In genomic region chr12:55824027-55824426, GRCm38 (mm10) we compare ENCODE assay signal across 29 mouse cellular contexts. TPM values are rescaled to one million over a fixed set of nuclear protein-coding genes. Genes with fewer than 3 reads are reported as not detected.
DNase-seq lines count a peak whose midpoint lies in the region; ATAC-seq and TF ChIP-seq lines count a peak whose summit lies in the region.
"Had no signal": no experiment of that assay in that cellular context is flagged by ENCODE, and none has a peak within 500 bp of the region (broad histone marks: within the 10 kb centered on the region; RNA-seq: fewer than 3 reads in every experiment).

No protein-coding gene starts in this region.

- no peak for ATAC-seq in lung, postnatal 0 days
- ATAC-seq in granulocyte monocyte progenitor cell, adult 5-6 weeks (replicated peaks; ENCODE audit: poor library complexity, severe bottlenecking), result peak; percentile 71
- ATAC-seq in hindbrain, embryonic 11.5 days (ENCODE audit: low FRiP score), result no peak
- ATAC-seq: forebrain, embryonic 13.5 days; forebrain, embryonic 16.5 days; Patski had no signal

- H3K36me3 ChIP-seq in lung, postnatal 0 days (ENCODE audit: insufficient read depth, low read length), result no peaks in the 10 kb centered on the region
- H3K36me3 ChIP-seq in hindbrain, embryonic 11.5 days (ENCODE audit: control insufficient read depth, insufficient read depth, low read length), result no peaks in the 10 kb centered on the region
- H3K36me3 ChIP-seq: forebrain, embryonic 10.5 days; G1E; heart, embryonic 10.5 days; heart, embryonic 13.5 days; hindbrain, embryonic 12.5 days; hindbrain, embryonic 15.5 days had no signal

- H3K9me3 ChIP-seq in lung, postnatal 0 days (ENCODE audit: low read length), result no peaks in the 10 kb centered on the region
- H3K9me3 ChIP-seq in hindbrain, embryonic 11.5 days (ENCODE audit: control insufficient read depth, low read length), result no peaks in the 10 kb centered on the region
- H3K9me3 ChIP-seq: forebrain, embryonic 10.5 days; heart, embryonic 10.5 days; heart, embryonic 13.5 days; hindbrain, embryonic 12.5 days; hindbrain, embryonic 15.5 days had no signal

- TF ChIP-seq CTCF in lung, postnatal 0 days (IDR thresholded peaks at IDR 0.05), result no peak

- no peak overlapping the region for H3K27ac ChIP-seq in lung, postnatal 0 days (ENCODE audit: low read length)
- H3K27ac ChIP-seq in hindbrain, embryonic 11.5 days (ENCODE audit: low read depth, low read length), result no peak overlapping the region
- H3K27ac ChIP-seq: forebrain, embryonic 10.5 days; forebrain, embryonic 13.5 days; gastrocnemius, adult 2 months; heart, adult 2 months; heart, embryonic 10.5 days; heart, embryonic 13.5 days; hindbrain, embryonic 12.5 days; hindbrain, embryonic 15.5 days had no signal

- H3K4me3 ChIP-seq in lung, postnatal 0 days (ENCODE audit: low read depth, low read length), result no peak overlapping the region
- H3K4me3 ChIP-seq in hindbrain, embryonic 11.5 days (ENCODE audit: low read depth, low read length), result no peak overlapping the region
- H3K4me3 ChIP-seq: forebrain, embryonic 10.5 days; forebrain, embryonic 13.5 days; gastrocnemius, adult 2 months; heart, adult 2 months; heart, embryonic 10.5 days; heart, embryonic 13.5 days; hindbrain, embryonic 12.5 days; hindbrain, embryonic 15.5 days had no signal

- no peak overlapping the region for H3K4me2 ChIP-seq in lung, postnatal 0 days (replicated peaks; ENCODE audit: low read depth, low read length)
- no peak overlapping the region for H3K4me2 ChIP-seq in hindbrain, embryonic 11.5 days (replicated peaks; ENCODE audit: low read depth, low read length)
- H3K4me2 ChIP-seq: forebrain, embryonic 13.5 days; heart, embryonic 13.5 days; hindbrain, embryonic 12.5 days; hindbrain, embryonic 15.5 days had no signal

- 69% methylated on average over 6 of the region's 6 CpGs for WGBS in lung, postnatal 0 days
- 88% methylated on average over 6 of the region's 6 CpGs for WGBS in hindbrain, embryonic 11.5 days

- H3K27me3 ChIP-seq in lung, postnatal 0 days (replicated peaks; ENCODE audit: insufficient read depth, low read length), result no peaks in the 10 kb centered on the region
- H3K27me3 ChIP-seq in hindbrain, embryonic 11.5 days (ENCODE audit: control insufficient read depth, insufficient read depth, low read length), result no peaks in the 10 kb centered on the region
- H3K27me3 ChIP-seq: CH12.LX; forebrain, embryonic 13.5 days; heart, embryonic 13.5 days; hindbrain, embryonic 12.5 days; hindbrain, embryonic 15.5 days; Patski had no signal

- no peak for TF ChIP-seq EP300 in lung, postnatal 0 days (IDR thresholded peaks at IDR 0.05)

- peaks cover 2% of the 10 kb centered on the region; the same call in 1 of the 2 replicates for H3K4me1 ChIP-seq in lung, postnatal 0 days (ENCODE audit: insufficient read depth, low read depth, low read length)
- H3K4me1 ChIP-seq in hindbrain, embryonic 11.5 days (replicated peaks; ENCODE audit: control insufficient read depth, insufficient read depth, low read length), result no peaks in the 10 kb centered on the region
- H3K4me1 ChIP-seq: heart, embryonic 10.5 days had no signal

- no peak overlapping the region for H3K9ac ChIP-seq in lung, postnatal 0 days (replicated peaks; ENCODE audit: low read depth)
- no peak overlapping the region for H3K9ac ChIP-seq in hindbrain, embryonic 11.5 days (ENCODE audit: low read depth, low read length)
- H3K9ac ChIP-seq: forebrain, embryonic 13.5 days; heart, embryonic 13.5 days; hindbrain, embryonic 12.5 days; hindbrain, embryonic 15.5 days had no signal

- DNase-seq in lung, postnatal 0 days (ENCODE audit: low spot score), result peak; percentile 41
- DNase-seq in lung, adult 18-20 months, result no peak
- DNase-seq in monocyte, adult 2 months (ENCODE audit: low read depth in 1 of 2, low spot score in 2 of 2), result peak; percentile 14 to 36
- no peak for DNase-seq in hindbrain, embryonic 11.5 days (ENCODE audit: low spot score)
- no peak for DNase-seq in right cerebral cortex, postnatal 10 days (ENCODE audit: low spot score in 2 of 2)
- no peak for DNase-seq in kidney, postnatal 25 days
- DNase-seq: adrenal gland, adult 2 months; adrenal gland, postnatal 14 days; B cell, adult 2 months; cerebellum, adult 11 months; cerebellum, adult 2 months; cerebellum, adult 9-11 months; cerebellum, postnatal 36 days; gastrocnemius, adult 2 months; gastrocnemius, postnatal 14 days; heart, adult 2 months; heart, postnatal 14 days; heart, postnatal 4 days had no signal

RNA-seq across cellular contexts. Expression of gene Ralgapa1, which starts 3.1 kb away (rescaled TPM):
- 10.9 and 13.3 TPM in 2 replicates for polyA plus RNA-seq in lung, postnatal 0 days (2015; fragmentation: Nextera tagmentation; extraction: Ambion mirVana)
- 34.2 and 49.7 TPM in 2 replicates for total RNA-seq in granulocyte monocyte progenitor cell, adult 5-6 weeks (2014; fragmentation: Nextera tagmentation)
- total RNA-seq in granulocyte monocyte progenitor cell, adult 5-6 weeks (2017), result 30.9 and 36.7 TPM in 2 replicates
- 20.7 and 25.7 TPM in 2 replicates for polyA plus RNA-seq in hindbrain, embryonic 11.5 days (2014; fragmentation: Nextera tagmentation; extraction: Ambion mirVana)

RNA-seq across cellular contexts. Expression of gene Brms1l, which starts 12.1 kb away (rescaled TPM):
- 24.9 and 25.3 TPM in 2 replicates for polyA plus RNA-seq in lung, postnatal 0 days (2015; fragmentation: Nextera tagmentation; extraction: Ambion mirVana)
- 13.6 and 23.3 TPM in 2 replicates for total RNA-seq in granulocyte monocyte progenitor cell, adult 5-6 weeks (2014; fragmentation: Nextera tagmentation)
- 12.3 and 13.3 TPM in 2 replicates for total RNA-seq in granulocyte monocyte progenitor cell, adult 5-6 weeks (2017)
- polyA plus RNA-seq in hindbrain, embryonic 11.5 days (2014; fragmentation: Nextera tagmentation; extraction: Ambion mirVana), result 35.4 and 38.0 TPM in 2 replicates

Comparison
In these comparisons a context has a peak if more than half of its experiments do, and no peak if none do; other contexts are left out.
1. DNase-seq: peak in lung, postnatal 0 days (single experiment) and monocyte, adult 2 months (2 of 2); none in lung, adult 18-20 months (0 of 2), hindbrain, embryonic 11.5 days (single experiment), right cerebral cortex, postnatal 10 days (0 of 2) and kidney, postnatal 25 days (0 of 2).